Mouse (Mus musculus) urinary bladder, adult 2 months (tissue): ENCODE results near the gene Armc5. TPM values are rescaled to one million over a fixed set of nuclear protein-coding genes. Genes with fewer than 3 reads are reported as not detected.

Source experiments
- DNase-seq: peaks from one replicate; pipeline ENCODE4 v3.0.0; 2022; ENCODE audit warnings: low spot score
- polyA plus RNA-seq: library from polyadenylated mRNA; depleted of rRNA; stranded (reverse); fragments of >200 nt; gene quantifications from 2 replicates; pipeline ENCODE4 v1.2.3, GENCODE M21; 2012; rRNA removed

Armc5 gene
- polyA plus RNA-seq: 18.6 and 20.4 TPM in 2 replicates

- DNase-seq: peak; percentile 90
Measured at GRCm38 (mm10) chr7:128236856-128237592, at the start of gene Armc5. Armc5 (plus strand) TSS chr7:128237342.

- no peak for DNase-seq
Measured at GRCm38 (mm10) chr7:128201607-128202006, 35.5 kb upstream of the Armc5 start.

- DNase-seq: no peak
Measured at GRCm38 (mm10) chr7:128203071-128203470, 34.1 kb upstream of the Armc5 start.

GRCm38 (mm10) chr7:128204179-128204578, 33.0 kb upstream of the Armc5 start:
- no peak for DNase-seq

GRCm38 (mm10) chr7:128205695-128206094, 31.4 kb upstream of the Armc5 start:
- DNase-seq: no peak

GRCm38 (mm10) chr7:128206152-128206551, 31.0 kb upstream of the Armc5 start, which contains the start of gene Cox6a2:
Cox6a2 (minus strand) TSS chr7:128206387.
- no peak for DNase-seq

GRCm38 (mm10) chr7:128208187-128208586, 29.0 kb upstream of the Armc5 start:
- DNase-seq: no peak

GRCm38 (mm10) chr7:128209826-128210225, 27.3 kb upstream of the Armc5 start:
- DNase-seq: no peak

- DNase-seq: no peak
Measured at GRCm38 (mm10) chr7:128219952-128220351, 17.2 kb upstream of the Armc5 start.

- no peak for DNase-seq
Measured at GRCm38 (mm10) chr7:128220936-128221335, 16.2 kb upstream of the Armc5 start.

- DNase-seq: no peak
Measured at GRCm38 (mm10) chr7:128231741-128232140, 5.4 kb upstream of the Armc5 start.

GRCm38 (mm10) chr7:128234796-128235195, 2.3 kb upstream of the Armc5 start:
- DNase-seq: no peak

GRCm38 (mm10) chr7:128235481-128235880, 1.7 kb upstream of the Armc5 start:
- no peak for DNase-seq

GRCm38 (mm10) chr7:128236426-128236825, 716 bp upstream of the Armc5 start:
- no peak for DNase-seq

- DNase-seq: no peak
Measured at GRCm38 (mm10) chr7:128237593-128237926, 418 bp downstream of the Armc5 start.

GRCm38 (mm10) chr7:128237927-128238778, 1.0 kb downstream of the Armc5 start, which contains the start of gene 9130023H24Rik:
9130023H24Rik (minus strand) TSS chr7:128238031.
- peak; percentile 97 for DNase-seq

- DNase-seq: no peak
Measured at GRCm38 (mm10) chr7:128238991-128239390, 1.8 kb downstream of the Armc5 start.

GRCm38 (mm10) chr7:128240131-128240784, 3.1 kb downstream of the Armc5 start:
- DNase-seq: no peak

- DNase-seq: no peak
Measured at GRCm38 (mm10) chr7:128242331-128242730, 5.2 kb downstream of the Armc5 start.

- no peak for DNase-seq
Measured at GRCm38 (mm10) chr7:128243921-128244320, 6.8 kb downstream of the Armc5 start.

- no peak for DNase-seq
Measured at GRCm38 (mm10) chr7:128244410-128245025, 7.4 kb downstream of the Armc5 start.

- DNase-seq: no peak
Measured at GRCm38 (mm10) chr7:128245547-128245946, 8.4 kb downstream of the Armc5 start.
